Mouse (Mus musculus) T-helper 17 cell (primary cell): ENCODE data around the gene Hsf2.
"Not testable (repeated sequence)": the region's sequence is repeated elsewhere in the genome, so short reads cannot be mapped to it uniquely, and the experiment has no call there.

Source experiments
- in situ Hi-C, 2 experiments: fragments of 300-600 bp; cut with MboI, MseI; formaldehyde crosslinking; loops; 1 replicate in 1 of 2; 2 replicates in 1 of 2; pipeline ENCODE4 v1.15.1; 2025; ENCODE audit warnings: high pct_unique_total_duplicates in 2 of 2

The Hsf2 gene

GRCm38 (mm10) chr10:57526469-57526868, 40.3 kb downstream of the Hsf2 start:
- in situ Hi-C loops: loop anchor here (5.0 to 10.0 kb wide), 3 partner anchors 34 to 958 kb away; no protein-coding TSS in a partner anchor

GRCm38 (mm10) chr10:57531076-57531475, 44.9 kb downstream of the Hsf2 start:
- in situ Hi-C loops: no loop called here

GRCm38 (mm10) chr10:57531616-57532217, 45.5 kb downstream of the Hsf2 start:
- in situ Hi-C loops: no loop called here

GRCm38 (mm10) chr10:57532218-57533101, 46.3 kb downstream of the Hsf2 start, which contains the start of gene Serinc1:
Gene Serinc1, minus strand, starts transcription at chr10:57532530.
- in situ Hi-C loops: no loop called here

- in situ Hi-C loops: not testable (repeated sequence)
Measured at GRCm38 (mm10) chr10:57543890-57544289, 57.7 kb downstream of the Hsf2 start.

GRCm38 (mm10) chr10:57549631-57550030, 63.4 kb downstream of the Hsf2 start:
- in situ Hi-C loops: no loop called here

- in situ Hi-C loops: no loop called here
Measured at GRCm38 (mm10) chr10:57553719-57554118, 67.5 kb downstream of the Hsf2 start.

- in situ Hi-C loops: no loop called here
Measured at GRCm38 (mm10) chr10:57557597-57557996, 71.4 kb downstream of the Hsf2 start.
